Mouse (Mus musculus) neural tube, embryonic 11.5 days (tissue): ENCODE results near the gene Nsun5. TPM values are rescaled to one million over a fixed set of nuclear protein-coding genes. Genes with fewer than 3 reads are reported as not detected.

Experiments used
- ATAC-seq: fragments of 200-750 bp; cut with Nextera tagmentation; 2 replicates; pipeline ENCODE4 v1.8.0; 2017; ENCODE audit warnings: moderate number of reproducible peaks, mild to moderate bottlenecking, moderate TSS enrichment, moderate library complexity; ENCODE audit not compliant: insufficient read depth, low FRiP score, low TSS enrichment
- DNase-seq: peaks from one replicate; pipeline ENCODE4 v3.0.0-alpha.2; 2015; ENCODE audit warnings: low spot score
- H3K27ac ChIP-seq: fragments of 300-500 bp; sonication (generic); 2 replicates; pipeline ENCODE4 v1.5.1; 2014; ENCODE audit warnings: low read depth, mild to moderate bottlenecking, low read length
- H3K27me3 ChIP-seq: fragments of 300-500 bp; sonication (generic); 2 replicates; pipeline ENCODE4 v1.6.1; 2014; ENCODE audit warnings: mild to moderate bottlenecking, low read length, mixed read lengths; ENCODE audit not compliant: control insufficient read depth, insufficient read depth
- H3K36me3 ChIP-seq: fragments of 300-500 bp; sonication (generic); 2 replicates; pipeline ENCODE4 v1.6.1; 2014; ENCODE audit warnings: mild to moderate bottlenecking, low read length, moderate library complexity, mixed read lengths; ENCODE audit not compliant: control insufficient read depth, insufficient read depth
- H3K4me1 ChIP-seq: fragments of 300-500 bp; sonication (generic); 2 replicates; pipeline ENCODE4 v1.6.1; 2014; ENCODE audit warnings: low read length, mixed read lengths; ENCODE audit not compliant: control insufficient read depth, insufficient read depth
- H3K4me2 ChIP-seq: fragments of 300-500 bp; sonication (generic); 2 replicates; pipeline ENCODE4 v1.6.1; 2014; ENCODE audit warnings: low read depth, mild to moderate bottlenecking, moderate library complexity
- H3K4me3 ChIP-seq: fragments of 300-500 bp; sonication (generic); 2 replicates; pipeline ENCODE4 v1.5.1; 2014; ENCODE audit warnings: low read depth, low read length
- H3K9ac ChIP-seq: fragments of 300-500 bp; sonication (generic); 2 replicates; pipeline ENCODE4 v1.6.1; 2014; ENCODE audit warnings: mild to moderate bottlenecking, low read length
- H3K9me3 ChIP-seq: fragments of 300-500 bp; sonication (generic); 2 replicates; pipeline ENCODE4 v1.6.1; 2016; ENCODE audit warnings: low read length; ENCODE audit not compliant: control insufficient read depth
- WGBS: fragments of 180-500 bp; shearing (Covaris S2); extraction: QIAGEN DNeasy Blood & Tissue Kit; methylation state at CpG from one replicate; pipeline ENCODE4 v1.1.7; 2014; 5-methylcytosine and 5-hydroxymethylcytosine counted together
- polyA plus RNA-seq: library from polyadenylated mRNA; unstranded; fragments of >200 nt; fragmentation: Nextera tagmentation; extraction: Ambion mirVana; gene quantifications from 2 replicates; pipeline ENCODE4 v1.2.1, GENCODE M21; 2014

Gene Nsun5
- polyA plus RNA-seq, 1 experiment from 2014 or later = 30.3 TPM

GRCm38 (mm10) chr5:135347511-135348011, 22.2 kb upstream of the Nsun5 start:
- H3K9me3 ChIP-seq = no peaks in the 10 kb centered on the region
- 65% methylated on average over 4 of the region's 4 CpGs for WGBS
- H3K27me3 ChIP-seq = no peaks in the 10 kb centered on the region
- ATAC-seq (no peak), DNase-seq (no peak)
- no peak overlapping the region for H3K9ac ChIP-seq
- H3K36me3 ChIP-seq = no peaks in the 10 kb centered on the region
- no peaks in the 10 kb centered on the region for H3K4me1 ChIP-seq
- H3K27ac ChIP-seq = no peak overlapping the region
- no peak overlapping the region for H3K4me3 ChIP-seq
- H3K4me2 ChIP-seq = no peak overlapping the region

GRCm38 (mm10) chr5:135349862-135350261, 19.9 kb upstream of the Nsun5 start, which contains the start of gene Fkbp6:
TSS of gene Fkbp6 (minus strand) at chr5:135350044.
- no peak within 1 kb of the TSS for H3K27ac ChIP-seq
- no peaks in the 10 kb centered on the region for H3K36me3 ChIP-seq
- ATAC-seq = no peak
- no peak within 1 kb of the TSS for H3K4me3 ChIP-seq
- no peak within 1 kb of the TSS for H3K4me2 ChIP-seq
- H3K27me3 ChIP-seq = peaks cover 4% of the 10 kb centered on the region; the same call in 1 of the 2 replicates
- H3K9me3 ChIP-seq = no peaks in the 10 kb centered on the region
- no peak within 1 kb of the TSS for H3K9ac ChIP-seq
- 92% methylated on average over 35 of the region's 35 CpGs for WGBS
- no peak for DNase-seq
- no peaks in the 10 kb centered on the region for H3K4me1 ChIP-seq

- Histone ChIP-seq H3K4me3 (no peak overlapping the region), H3K27ac (no peak overlapping the region), H3K27me3 (peaks cover 4% of the 10 kb centered on the region; the same call in 1 of the 2 replicates), H3K4me2 (no peak overlapping the region), H3K9ac (no peak overlapping the region), H3K9me3 (no peaks in the 10 kb centered on the region), H3K4me1 (no peaks in the 10 kb centered on the region), H3K36me3 (no peaks in the 10 kb centered on the region)
- DNase-seq (no peak), ATAC-seq (no peak)
- 88% methylated on average over 13 of the region's 13 CpGs for WGBS
Observed at GRCm38 (mm10) chr5:135351606-135352005, 18.1 kb upstream of the Nsun5 start.

GRCm38 (mm10) chr5:135352995-135353394, 16.8 kb upstream of the Nsun5 start, which contains the start of gene Trim50:
TSS of gene Trim50 (plus strand) at chr5:135353295.
- H3K4me3 ChIP-seq = no peak within 1 kb of the TSS
- no peaks in the 10 kb centered on the region for H3K4me1 ChIP-seq
- no peak within 1 kb of the TSS for H3K27ac ChIP-seq
- no peaks in the 10 kb centered on the region for H3K36me3 ChIP-seq
- ATAC-seq (no peak), DNase-seq (no peak)
- H3K9ac ChIP-seq = no peak within 1 kb of the TSS
- H3K9me3 ChIP-seq = no peaks in the 10 kb centered on the region
- H3K4me2 ChIP-seq = no peak within 1 kb of the TSS
- 53% methylated on average over 9 of the region's 9 CpGs for WGBS
- peaks cover 4% of the 10 kb centered on the region; the same call in 1 of the 2 replicates for H3K27me3 ChIP-seq

- DNase-seq (peak; percentile 65), ATAC-seq (no peak)
- Histone ChIP-seq H3K4me1 (no peaks in the 10 kb centered on the region), H3K36me3 (no peaks in the 10 kb centered on the region), H3K27me3 (peaks cover 4% of the 10 kb centered on the region; the same call in 1 of the 2 replicates), H3K9me3 (no peaks in the 10 kb centered on the region), H3K27ac (no peak overlapping the region), H3K9ac (no peak overlapping the region), H3K4me2 (no peak overlapping the region), H3K4me3 (no peak overlapping the region)
- 15% methylated on average over 20 of the region's 20 CpGs for WGBS
Observed at GRCm38 (mm10) chr5:135353564-135353963, 16.2 kb upstream of the Nsun5 start.

GRCm38 (mm10) chr5:135356090-135356489, 13.7 kb upstream of the Nsun5 start:
- Histone ChIP-seq H3K9ac (no peak overlapping the region), H3K36me3 (no peaks in the 10 kb centered on the region), H3K4me2 (no peak overlapping the region), H3K4me1 (no peaks in the 10 kb centered on the region), H3K4me3 (no peak overlapping the region), H3K9me3 (no peaks in the 10 kb centered on the region), H3K27me3 (peaks cover 4% of the 10 kb centered on the region; the same call in 1 of the 2 replicates), H3K27ac (no peak overlapping the region)
- ATAC-seq (no peak), DNase-seq (no peak)
- 70% methylated on average over 1 of the region's 1 CpGs for WGBS

- H3K9ac ChIP-seq = no peak overlapping the region
- no peak for ATAC-seq
Observed at GRCm38 (mm10) chr5:135357556-135357955, 12.2 kb upstream of the Nsun5 start.

GRCm38 (mm10) chr5:135359772-135360171, 10.0 kb upstream of the Nsun5 start:
- no peak for DNase-seq
- no peak overlapping the region for H3K9ac ChIP-seq
- no peaks in the 10 kb centered on the region for H3K9me3 ChIP-seq
- 86% methylated on average over 2 of the region's 2 CpGs for WGBS
- no peak overlapping the region for H3K4me2 ChIP-seq
- H3K4me3 ChIP-seq = no peak overlapping the region
- H3K36me3 ChIP-seq = no peaks in the 10 kb centered on the region
- H3K27me3 ChIP-seq = no peaks in the 10 kb centered on the region
- no peak overlapping the region for H3K27ac ChIP-seq
- no peak for ATAC-seq
- H3K4me1 ChIP-seq = no peaks in the 10 kb centered on the region

More at GRCm38 (mm10) chr5:135357556-135357955, 12.2 kb upstream of the Nsun5 start:
- 91% methylated on average over 2 of the region's 2 CpGs for WGBS
- Histone ChIP-seq H3K27me3 (peaks cover 4% of the 10 kb centered on the region; the same call in 1 of the 2 replicates), H3K4me2 (no peak overlapping the region), H3K27ac (no peak overlapping the region), H3K9me3 (no peaks in the 10 kb centered on the region), H3K4me1 (no peaks in the 10 kb centered on the region), H3K4me3 (no peak overlapping the region), H3K36me3 (no peaks in the 10 kb centered on the region)
- no peak for DNase-seq

- Histone ChIP-seq H3K36me3 (no peaks in the 10 kb centered on the region), H3K9ac (no peak overlapping the region), H3K4me1 (no peaks in the 10 kb centered on the region), H3K4me2 (no peak overlapping the region), H3K27ac (no peak overlapping the region), H3K27me3 (no peaks in the 10 kb centered on the region), H3K4me3 (no peak overlapping the region), H3K9me3 (no peaks in the 10 kb centered on the region)
- ATAC-seq (no peak), DNase-seq (no peak)
- 94% methylated on average over 3 of the region's 3 CpGs for WGBS
Observed at GRCm38 (mm10) chr5:135362572-135362971, 7.2 kb upstream of the Nsun5 start.
